Mouse (Mus musculus): ENCODE data around the gene Gba2. TPM values are rescaled to one million over a fixed set of nuclear protein-coding genes. Genes with fewer than 3 reads are reported as not detected.
A peak's percentile ranks its signal among the peaks of the same experiment; 100 is the strongest.

Gene Gba2
- polyA plus RNA-seq, 1 experiment from 2014 or later = 54.0 TPM

DNA sequence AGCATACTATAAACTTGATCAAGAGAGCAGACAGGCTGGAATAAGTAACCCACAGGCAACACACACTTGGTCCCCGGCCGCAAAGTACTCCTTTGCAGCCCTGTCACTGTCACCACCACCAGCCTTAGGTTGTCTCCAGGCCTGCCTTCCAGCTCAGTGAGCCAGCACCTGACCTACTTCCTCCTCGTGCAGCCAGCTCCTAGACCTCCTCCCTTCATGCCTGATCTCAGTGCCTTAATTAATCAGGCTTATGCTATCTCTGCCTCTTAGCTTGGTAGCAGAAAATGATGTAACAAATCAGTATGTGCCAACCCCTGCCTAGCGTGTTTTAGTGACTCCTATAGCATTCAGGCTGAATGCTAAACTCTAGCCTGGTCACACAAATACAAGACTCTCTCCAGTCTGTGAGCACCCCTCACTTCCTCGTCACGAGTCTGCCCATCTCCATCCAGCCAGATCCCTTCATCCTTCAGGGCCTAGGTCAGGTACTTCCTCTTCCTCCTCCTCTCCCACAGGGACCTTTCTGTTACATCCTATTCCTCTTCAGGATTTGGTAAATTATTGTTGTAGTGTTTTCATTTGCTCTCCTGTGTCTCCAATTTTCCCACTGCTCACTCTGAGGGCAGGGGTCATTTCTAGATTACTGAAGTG, 7.2 kb downstream of the Gba2 start:
- Histone ChIP-seq H3K4me2 (ENCODE audit: low read length) (no peak overlapping the region), H3K27me3 (replicated peaks; ENCODE audit: control insufficient read depth, insufficient read depth, low read length) (no peaks in the 10 kb centered on the region), H3K4me3 (ENCODE audit: low read length) (no peak overlapping the region), H3K9ac (ENCODE audit: low read depth, low read length) (no peak overlapping the region), H3K27ac (ENCODE audit: low read depth, low read length) (no peak overlapping the region), H3K4me1 (ENCODE audit: control insufficient read depth, insufficient read depth, low read depth, low read length) (peaks cover 19% of the 10 kb centered on the region), H3K9me3 (ENCODE audit: control insufficient read depth, low read length) (no peaks in the 10 kb centered on the region), H3K36me3 (ENCODE audit: control insufficient read depth, insufficient read depth, low read length) (peaks cover 51% of the 10 kb centered on the region)
- ATAC-seq = no peak
- WGBS = 96% methylated on average over 6 of the region's 6 CpGs

DNA sequence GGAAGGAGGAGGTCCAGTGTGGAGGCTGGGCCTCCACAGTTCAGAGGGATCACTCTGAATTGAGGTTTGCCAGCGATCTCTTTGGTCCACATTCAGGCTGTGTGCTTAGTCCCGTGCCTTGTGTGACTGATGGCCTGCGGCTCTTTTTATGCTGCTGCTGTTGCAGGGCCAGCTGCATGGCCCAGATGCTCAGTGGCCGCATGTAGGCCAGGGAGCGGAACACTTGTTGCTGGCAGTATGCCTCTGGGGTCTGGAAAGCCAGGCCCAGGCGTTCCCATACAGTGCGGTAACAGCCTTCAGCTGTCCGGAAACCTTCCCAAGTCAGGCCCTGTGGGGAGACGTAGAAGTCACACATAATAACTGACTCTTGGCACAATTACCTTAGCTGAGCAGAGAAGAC, 11.5 kb downstream of the Gba2 start:
- 88% methylated on average over 9 of the region's 9 CpGs for WGBS
- no peaks in the 10 kb centered on the region for H3K9me3 ChIP-seq (ENCODE audit: control insufficient read depth, low read length)
- no peak overlapping the region for H3K4me3 ChIP-seq (ENCODE audit: low read length)
- H3K9ac ChIP-seq (ENCODE audit: low read depth, low read length) = no peak overlapping the region
- ATAC-seq = no peak
- H3K27ac ChIP-seq (ENCODE audit: low read depth, low read length) = no peak overlapping the region
- peaks cover 13% of the 10 kb centered on the region for H3K4me1 ChIP-seq (ENCODE audit: control insufficient read depth, insufficient read depth, low read depth, low read length)
- peaks cover 63% of the 10 kb centered on the region for H3K36me3 ChIP-seq (ENCODE audit: control insufficient read depth, insufficient read depth, low read length)
- no peaks in the 10 kb centered on the region for H3K27me3 ChIP-seq (replicated peaks; ENCODE audit: control insufficient read depth, insufficient read depth, low read length)
- no peak overlapping the region for H3K4me2 ChIP-seq (ENCODE audit: low read length)

DNA sequence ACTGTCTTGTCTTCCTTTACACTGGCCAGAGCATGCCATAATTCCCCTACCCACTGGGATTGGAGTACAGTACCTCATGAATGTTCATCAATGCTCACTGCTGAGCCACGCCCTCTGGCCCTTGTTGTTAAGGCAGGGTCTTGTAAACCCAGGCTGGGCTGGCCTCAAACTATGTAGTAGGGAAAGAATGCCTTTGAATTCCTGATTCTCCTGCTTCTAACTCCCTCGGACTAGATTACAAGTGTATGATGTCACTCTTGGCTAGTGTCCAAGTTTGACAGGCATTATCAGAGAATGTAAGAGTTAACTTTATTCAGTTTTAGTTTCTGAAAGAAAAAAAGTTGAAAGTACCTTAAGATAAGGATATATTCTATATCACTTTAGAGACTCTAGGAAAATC, 14.4 kb downstream of the Gba2 start:
- H3K4me1 ChIP-seq (ENCODE audit: control insufficient read depth, insufficient read depth, low read depth, low read length) = peaks cover 28% of the 10 kb centered on the region
- no peaks in the 10 kb centered on the region for H3K27me3 ChIP-seq (replicated peaks; ENCODE audit: control insufficient read depth, insufficient read depth, low read length)
- peaks cover 46% of the 10 kb centered on the region for H3K36me3 ChIP-seq (ENCODE audit: control insufficient read depth, insufficient read depth, low read length)
- H3K27ac ChIP-seq (ENCODE audit: low read depth, low read length) = no peak overlapping the region
- H3K4me2 ChIP-seq (ENCODE audit: low read length) = no peak overlapping the region
- H3K9me3 ChIP-seq (ENCODE audit: control insufficient read depth, low read length) = no peaks in the 10 kb centered on the region
- H3K4me3 ChIP-seq (ENCODE audit: low read length) = no peak overlapping the region
- WGBS = 35% methylated on average over 2 of the region's 2 CpGs
- no peak for ATAC-seq
- no peak overlapping the region for H3K9ac ChIP-seq (ENCODE audit: low read depth, low read length)

DNA sequence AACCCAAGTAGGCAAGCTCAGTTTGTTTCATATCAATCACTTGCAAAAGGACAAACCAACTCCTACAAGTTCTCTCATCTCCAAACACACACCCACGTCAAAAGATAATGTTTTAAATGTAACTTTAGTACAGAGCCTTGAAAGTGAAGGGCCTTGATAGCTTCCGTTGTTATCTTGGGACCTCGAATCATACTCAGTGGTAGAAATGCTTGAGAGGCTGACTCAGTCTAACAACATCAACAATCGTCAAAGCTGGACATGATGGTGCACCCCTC, 15.1 kb downstream of the Gba2 start:
- H3K36me3 ChIP-seq (ENCODE audit: control insufficient read depth, insufficient read depth, low read length) = peaks cover 39% of the 10 kb centered on the region
- H3K27ac ChIP-seq (ENCODE audit: low read depth, low read length) = no peak overlapping the region
- WGBS = 85% methylated on average over 4 of the region's 4 CpGs

DNA sequence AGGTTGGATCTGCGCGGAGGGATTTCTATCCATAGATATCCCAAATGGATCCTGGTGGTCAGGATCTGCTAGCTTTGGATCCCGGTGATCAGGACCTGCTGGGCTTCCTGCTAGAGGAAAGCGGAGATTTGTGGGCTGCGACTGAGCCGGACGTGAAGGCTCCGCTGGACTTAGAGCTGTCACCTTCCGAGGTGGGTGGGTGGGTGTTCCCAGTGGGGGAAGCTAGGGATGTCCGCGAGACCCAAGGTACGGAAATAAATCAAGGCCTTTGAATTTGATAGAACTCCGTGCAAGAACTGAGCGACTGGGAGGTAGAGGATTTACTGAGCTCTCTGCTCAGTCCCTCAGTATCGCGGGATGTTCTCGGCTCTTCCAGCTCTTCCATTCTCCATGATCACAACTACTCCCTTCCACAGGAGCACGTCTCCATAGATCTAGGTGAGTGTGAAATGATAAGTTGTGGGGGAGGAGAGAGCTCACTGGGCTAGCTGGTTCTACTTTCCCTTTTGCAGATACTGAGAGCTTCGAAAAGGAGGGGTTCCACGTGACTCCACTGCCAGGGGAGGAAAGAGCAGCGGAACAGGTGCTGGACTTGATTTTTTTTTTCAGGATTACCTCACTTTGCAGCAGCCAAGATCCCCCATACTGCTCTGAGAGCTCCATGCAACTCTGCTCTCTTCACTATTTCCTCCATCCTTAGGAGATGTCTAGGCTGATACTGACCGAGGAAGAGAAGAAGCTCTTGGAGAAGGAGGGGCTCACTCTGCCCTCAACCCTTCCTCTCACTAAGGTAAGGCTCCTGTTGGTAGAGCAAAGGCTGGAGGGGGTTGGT, 15.7 kb downstream of the Gba2 start:
- peaks cover 34% of the 10 kb centered on the region for H3K4me1 ChIP-seq (ENCODE audit: control insufficient read depth, insufficient read depth, low read depth, low read length)
- peaks cover 34% of the 10 kb centered on the region for H3K36me3 ChIP-seq (ENCODE audit: control insufficient read depth, insufficient read depth, low read length)
- H3K9ac ChIP-seq (ENCODE audit: low read depth, low read length) = peak overlapping the region; percentile 96
- H3K9me3 ChIP-seq (ENCODE audit: control insufficient read depth, low read length) = no peaks in the 10 kb centered on the region
- peak; percentile 37 for ATAC-seq
- 9% methylated on average over 22 of the region's 22 CpGs for WGBS
- peak overlapping the region; percentile 95 for H3K4me2 ChIP-seq (ENCODE audit: low read length)
- H3K27ac ChIP-seq (ENCODE audit: low read depth, low read length) = peak overlapping the region; percentile 98
- peak overlapping the region; percentile 72 for H3K4me3 ChIP-seq (ENCODE audit: low read length)
- no peaks in the 10 kb centered on the region for H3K27me3 ChIP-seq (replicated peaks; ENCODE audit: control insufficient read depth, insufficient read depth, low read length)

More for the DNA sequence above, 15.1 kb downstream of the Gba2 start:
- Histone ChIP-seq H3K9ac (ENCODE audit: low read depth, low read length) (peak overlapping the region; percentile 96), H3K27me3 (replicated peaks; ENCODE audit: control insufficient read depth, insufficient read depth, low read length) (no peaks in the 10 kb centered on the region), H3K4me3 (ENCODE audit: low read length) (peak overlapping the region; percentile 72), H3K9me3 (ENCODE audit: control insufficient read depth, low read length) (no peaks in the 10 kb centered on the region), H3K4me1 (ENCODE audit: control insufficient read depth, insufficient read depth, low read depth, low read length) (peaks cover 31% of the 10 kb centered on the region), H3K4me2 (ENCODE audit: low read length) (peak overlapping the region; percentile 95)
- no peak for ATAC-seq

DNA sequence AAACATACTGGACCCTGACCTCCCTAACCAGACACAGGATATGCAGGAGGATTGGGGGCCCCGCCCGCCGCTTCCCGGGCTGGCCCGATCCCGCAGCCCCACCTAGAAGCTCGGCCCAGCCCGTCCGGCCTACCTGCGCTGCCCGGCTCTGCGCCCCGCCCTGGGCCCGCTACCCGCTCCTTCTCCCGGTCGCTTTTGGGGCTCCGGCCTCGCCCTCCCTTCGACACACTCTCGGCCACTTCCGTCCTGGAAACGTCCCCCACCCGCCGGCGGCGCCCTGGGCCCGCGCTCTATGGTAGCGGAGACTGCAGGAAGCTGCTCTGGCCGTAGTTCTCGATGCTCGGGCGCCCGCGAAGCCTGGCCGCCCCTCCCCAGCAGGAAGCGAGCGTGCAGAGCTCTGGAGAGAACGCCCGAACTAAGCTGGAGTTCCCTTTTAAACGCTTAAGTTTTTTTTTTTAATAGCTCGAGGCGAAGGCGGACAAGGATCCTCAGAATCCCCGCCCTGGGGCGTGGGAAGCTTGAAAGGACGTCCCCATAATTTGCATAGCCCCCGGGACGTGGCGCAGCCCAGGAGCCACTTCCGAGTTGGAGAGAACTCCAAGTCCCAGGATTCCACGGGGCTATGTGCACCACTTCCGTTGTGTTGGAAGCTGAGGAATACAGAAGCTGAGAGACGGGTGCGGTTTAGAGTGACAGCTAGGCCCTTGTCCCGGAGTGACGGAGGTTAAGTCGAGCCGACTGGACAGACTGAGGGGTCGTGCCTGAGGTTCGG, 16.5 kb downstream of the Gba2 start, which contains the start of the genes Creb3 and Tln1:
TSS of gene Creb3 (plus strand) at position 336 of the 772 bp plus-strand sequence.
TSS of gene Tln1 (minus strand) at position 695 of the 772 bp plus-strand sequence.
- ATAC-seq = peak; percentile 97
- Histone ChIP-seq H3K36me3 (ENCODE audit: control insufficient read depth, insufficient read depth, low read length) (peaks cover 27% of the 10 kb centered on the region), H3K27ac (ENCODE audit: low read depth, low read length) (peak within 1 kb of the TSS; percentile 98), H3K9me3 (ENCODE audit: control insufficient read depth, low read length) (no peaks in the 10 kb centered on the region), H3K4me3 (ENCODE audit: low read length) (peak within 1 kb of the TSS; percentile 72), H3K27me3 (replicated peaks; ENCODE audit: control insufficient read depth, insufficient read depth, low read length) (no peaks in the 10 kb centered on the region), H3K4me2 (ENCODE audit: low read length) (peak within 1 kb of the TSS; percentile 95), H3K4me1 (ENCODE audit: control insufficient read depth, insufficient read depth, low read depth, low read length) (peaks cover 34% of the 10 kb centered on the region), H3K9ac (ENCODE audit: low read depth, low read length) (peak within 1 kb of the TSS; percentile 96)
- WGBS = under 1% methylated on average over 56 of the region's 62 CpGs

- WGBS = 3% methylated on average over 16 of the region's 16 CpGs
- H3K36me3 ChIP-seq (ENCODE audit: control insufficient read depth, insufficient read depth, low read length) = peaks cover 20% of the 10 kb centered on the region
These were observed 17.2 kb downstream of the Gba2 start for GRCm38 (mm10) chr4:43561436-43561996.

DNA sequence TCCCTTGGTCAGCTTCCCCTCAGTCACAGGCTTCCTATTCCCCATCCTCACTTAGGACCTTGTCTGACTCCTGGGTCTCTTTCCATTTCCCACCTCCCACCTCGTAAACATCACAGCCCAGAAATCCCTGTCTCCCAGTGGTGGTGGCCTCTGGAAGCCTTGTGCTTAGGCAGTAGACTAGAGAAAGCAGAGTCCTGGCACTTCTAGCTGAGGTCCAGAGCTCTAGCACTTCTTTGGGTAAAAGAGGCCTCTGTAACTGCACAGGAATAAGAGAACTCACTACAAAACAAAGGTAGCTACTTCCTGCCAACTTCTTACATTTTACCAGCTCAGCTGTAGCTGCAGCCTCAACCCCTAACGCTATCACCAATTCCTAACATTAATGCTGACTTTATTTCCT, 17.7 kb downstream of the Gba2 start:
- peak overlapping the region; percentile 95 for H3K4me2 ChIP-seq (ENCODE audit: low read length)
- no peak for ATAC-seq
- H3K27me3 ChIP-seq (replicated peaks; ENCODE audit: control insufficient read depth, insufficient read depth, low read length) = no peaks in the 10 kb centered on the region
- 40% methylated on average over 2 of the region's 2 CpGs for WGBS
- H3K9me3 ChIP-seq (ENCODE audit: control insufficient read depth, low read length) = no peaks in the 10 kb centered on the region
- no peak overlapping the region for H3K27ac ChIP-seq (ENCODE audit: low read depth, low read length)
- H3K4me3 ChIP-seq (ENCODE audit: low read length) = peak overlapping the region; percentile 72
- H3K36me3 ChIP-seq (ENCODE audit: control insufficient read depth, insufficient read depth, low read length) = peaks cover 15% of the 10 kb centered on the region
- peaks cover 34% of the 10 kb centered on the region for H3K4me1 ChIP-seq (ENCODE audit: control insufficient read depth, insufficient read depth, low read depth, low read length)
- peak overlapping the region; percentile 96 for H3K9ac ChIP-seq (ENCODE audit: low read depth, low read length)

More at GRCm38 (mm10) chr4:43561436-43561996, 17.2 kb downstream of the Gba2 start:
- H3K4me2 ChIP-seq (ENCODE audit: low read length) = peak overlapping the region; percentile 95
- H3K9me3 ChIP-seq (ENCODE audit: control insufficient read depth, low read length) = no peaks in the 10 kb centered on the region
- peak overlapping the region; percentile 98 for H3K27ac ChIP-seq (ENCODE audit: low read depth, low read length)
- no peak for ATAC-seq
- no peaks in the 10 kb centered on the region for H3K27me3 ChIP-seq (replicated peaks; ENCODE audit: control insufficient read depth, insufficient read depth, low read length)
- peak overlapping the region; percentile 96 for H3K9ac ChIP-seq (ENCODE audit: low read depth, low read length)
- H3K4me3 ChIP-seq (ENCODE audit: low read length) = peak overlapping the region; percentile 72
- H3K4me1 ChIP-seq (ENCODE audit: control insufficient read depth, insufficient read depth, low read depth, low read length) = peaks cover 34% of the 10 kb centered on the region

Measured in hindbrain, embryonic 16.5 days (tissue).